Mouse (Mus musculus): ENCODE data around the gene Aox2. TPM values are rescaled to one million over a fixed set of nuclear protein-coding genes. Genes with fewer than 3 reads are reported as not detected.

Gene Aox2
- polyA plus RNA-seq, 1 experiment from 2014 or later: 0.02 TPM

- H3K9me3 ChIP-seq (ENCODE audit: low read length): no peaks in the 10 kb centered on the region
- no peaks in the 10 kb centered on the region for H3K36me3 ChIP-seq (ENCODE audit: insufficient read depth, low read length)
- 59% methylated on average over 10 of the region's 10 CpGs for WGBS
- no peaks in the 10 kb centered on the region for H3K27me3 ChIP-seq (replicated peaks; ENCODE audit: insufficient read depth, low read length)
- no peak overlapping the region for H3K27ac ChIP-seq (ENCODE audit: low read length)
- H3K4me1 ChIP-seq (ENCODE audit: insufficient read depth, low read depth, low read length): no peaks in the 10 kb centered on the region
- TF ChIP-seq CTCF (IDR thresholded peaks at IDR 0.05) (no peak), EP300 (IDR thresholded peaks at IDR 0.05) (no peak)
- ATAC-seq (peak; percentile 75), DNase-seq (ENCODE audit: low spot score) (peak; percentile 60)
- H3K4me3 ChIP-seq (ENCODE audit: low read depth, low read length): no peak overlapping the region
- H3K4me2 ChIP-seq (replicated peaks; ENCODE audit: low read depth, low read length): no peak overlapping the region
- H3K9ac ChIP-seq (replicated peaks; ENCODE audit: low read depth): no peak overlapping the region
Observed at GRCm38 (mm10) chr1:58257195-58257991, 20.7 kb upstream of the Aox2 start.

DNA sequence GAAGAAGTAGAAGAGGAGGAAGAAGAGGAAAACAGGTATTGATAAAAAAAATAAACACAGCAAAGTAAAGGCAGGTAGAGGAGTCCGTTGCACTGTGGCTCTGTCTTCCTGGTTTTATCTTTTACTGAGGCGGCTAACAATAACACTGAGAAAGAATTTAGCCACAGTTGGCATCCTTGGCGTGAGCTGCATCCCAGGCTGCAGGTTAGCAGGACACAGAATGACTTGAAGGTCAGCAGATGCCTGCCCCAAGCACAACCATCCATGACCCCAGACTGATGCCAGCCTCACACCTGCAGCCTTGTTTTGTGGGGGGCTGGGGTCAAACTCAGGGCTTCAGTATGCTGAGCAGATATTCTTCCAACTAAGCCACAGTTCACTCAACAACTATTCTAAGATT, 17.8 kb upstream of the Aox2 start:
- H3K9me3 ChIP-seq (ENCODE audit: low read length): no peaks in the 10 kb centered on the region
- H3K27me3 ChIP-seq (replicated peaks; ENCODE audit: insufficient read depth, low read length): no peaks in the 10 kb centered on the region
- H3K36me3 ChIP-seq (ENCODE audit: insufficient read depth, low read length): no peaks in the 10 kb centered on the region
- no peak overlapping the region for H3K27ac ChIP-seq (ENCODE audit: low read length)
- H3K9ac ChIP-seq (replicated peaks; ENCODE audit: low read depth): no peak overlapping the region
- H3K4me3 ChIP-seq (ENCODE audit: low read depth, low read length): no peak overlapping the region
- H3K4me1 ChIP-seq (ENCODE audit: insufficient read depth, low read depth, low read length): no peaks in the 10 kb centered on the region
- H3K4me2 ChIP-seq (replicated peaks; ENCODE audit: low read depth, low read length): no peak overlapping the region
- 37% methylated on average over 3 of the region's 3 CpGs for WGBS
- DNase-seq (ENCODE audit: low spot score): no peak
- TF ChIP-seq CTCF (IDR thresholded peaks at IDR 0.05) (no peak), EP300 (IDR thresholded peaks at IDR 0.05) (no peak)
- ATAC-seq: no peak

DNA sequence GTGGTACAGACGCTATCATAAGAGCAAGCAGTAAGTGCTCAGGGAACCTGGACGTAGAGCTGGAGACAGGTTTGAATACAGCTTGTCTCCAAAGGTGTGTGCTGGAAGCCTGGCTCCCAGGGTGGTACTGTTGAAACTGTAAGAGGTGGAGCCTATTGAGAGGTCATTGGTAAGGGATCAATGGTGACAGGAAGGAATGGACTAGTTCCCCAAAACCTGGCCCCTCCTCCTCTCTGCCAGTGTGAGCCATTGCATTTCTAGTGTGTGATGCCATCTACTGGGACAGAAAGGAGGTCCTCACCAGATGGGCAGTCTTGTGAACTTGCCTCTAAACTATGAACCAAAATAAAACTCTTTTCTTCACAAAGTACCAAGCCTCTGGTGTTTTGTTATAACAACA, 9.9 kb upstream of the Aox2 start:
- Histone ChIP-seq H3K4me2 (replicated peaks; ENCODE audit: low read depth, low read length) (no peak overlapping the region), H3K9me3 (ENCODE audit: low read length) (no peaks in the 10 kb centered on the region), H3K27me3 (replicated peaks; ENCODE audit: insufficient read depth, low read length) (no peaks in the 10 kb centered on the region), H3K36me3 (ENCODE audit: insufficient read depth, low read length) (no peaks in the 10 kb centered on the region), H3K4me3 (ENCODE audit: low read depth, low read length) (no peak overlapping the region), H3K4me1 (ENCODE audit: insufficient read depth, low read depth, low read length) (no peaks in the 10 kb centered on the region), H3K9ac (replicated peaks; ENCODE audit: low read depth) (no peak overlapping the region), H3K27ac (ENCODE audit: low read length) (no peak overlapping the region)
- TF ChIP-seq CTCF (IDR thresholded peaks at IDR 0.05): no peak
- no peak for TF ChIP-seq EP300 (IDR thresholded peaks at IDR 0.05)
- ATAC-seq (no peak), DNase-seq (ENCODE audit: low spot score) (no peak)
- 67% methylated on average over 2 of the region's 2 CpGs for WGBS

GRCm38 (mm10) chr1:58270807-58271569, 7.1 kb upstream of the Aox2 start:
- TF ChIP-seq CTCF (IDR thresholded peaks at IDR 0.05): peak; percentile 81
- TF ChIP-seq EP300 (IDR thresholded peaks at IDR 0.05): no peak
- no peak overlapping the region for H3K27ac ChIP-seq (ENCODE audit: low read length)
- H3K9me3 ChIP-seq (ENCODE audit: low read length): no peaks in the 10 kb centered on the region
- H3K27me3 ChIP-seq (replicated peaks; ENCODE audit: insufficient read depth, low read length): no peaks in the 10 kb centered on the region
- WGBS: 45% methylated on average over 6 of the region's 6 CpGs
- no peaks in the 10 kb centered on the region for H3K4me1 ChIP-seq (ENCODE audit: insufficient read depth, low read depth, low read length)
- no peak overlapping the region for H3K9ac ChIP-seq (replicated peaks; ENCODE audit: low read depth)
- no peak overlapping the region for H3K4me2 ChIP-seq (replicated peaks; ENCODE audit: low read depth, low read length)
- H3K36me3 ChIP-seq (ENCODE audit: insufficient read depth, low read length): no peaks in the 10 kb centered on the region
- H3K4me3 ChIP-seq (ENCODE audit: low read depth, low read length): no peak overlapping the region
- ATAC-seq (no peak), DNase-seq (ENCODE audit: low spot score) (peak; percentile 78)

DNA sequence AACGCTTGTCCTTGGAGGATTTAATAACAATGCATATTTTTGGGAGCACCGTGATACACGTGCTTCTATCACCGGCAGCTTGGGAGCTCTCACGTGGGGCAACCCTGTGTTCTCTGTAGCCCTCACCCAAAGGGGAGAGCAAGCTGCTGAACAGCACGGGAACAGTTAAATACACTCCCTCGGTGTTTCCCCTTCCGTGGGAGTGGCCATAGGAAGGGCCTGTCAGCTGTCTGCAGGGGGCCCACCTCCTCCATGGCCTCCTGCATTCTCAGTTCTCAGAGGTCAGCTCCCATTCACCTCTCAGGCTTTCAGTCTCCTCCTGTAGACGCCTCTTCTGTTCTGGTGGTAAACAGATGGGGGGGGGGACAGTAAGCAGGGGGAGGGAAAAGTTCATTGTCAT, 2.2 kb upstream of the Aox2 start:
- WGBS: 21% methylated on average over 9 of the region's 9 CpGs
- no peak for TF ChIP-seq EP300 (IDR thresholded peaks at IDR 0.05)
- Histone ChIP-seq H3K27ac (ENCODE audit: low read length) (no peak overlapping the region), H3K4me1 (ENCODE audit: insufficient read depth, low read depth, low read length) (no peaks in the 10 kb centered on the region), H3K27me3 (replicated peaks; ENCODE audit: insufficient read depth, low read length) (no peaks in the 10 kb centered on the region), H3K9ac (replicated peaks; ENCODE audit: low read depth) (no peak overlapping the region), H3K4me3 (ENCODE audit: low read depth, low read length) (no peak overlapping the region), H3K36me3 (ENCODE audit: insufficient read depth, low read length) (no peaks in the 10 kb centered on the region), H3K4me2 (replicated peaks; ENCODE audit: low read depth, low read length) (no peak overlapping the region), H3K9me3 (ENCODE audit: low read length) (no peaks in the 10 kb centered on the region)
- no peak for DNase-seq (ENCODE audit: low spot score)
- ATAC-seq: no peak

DNA sequence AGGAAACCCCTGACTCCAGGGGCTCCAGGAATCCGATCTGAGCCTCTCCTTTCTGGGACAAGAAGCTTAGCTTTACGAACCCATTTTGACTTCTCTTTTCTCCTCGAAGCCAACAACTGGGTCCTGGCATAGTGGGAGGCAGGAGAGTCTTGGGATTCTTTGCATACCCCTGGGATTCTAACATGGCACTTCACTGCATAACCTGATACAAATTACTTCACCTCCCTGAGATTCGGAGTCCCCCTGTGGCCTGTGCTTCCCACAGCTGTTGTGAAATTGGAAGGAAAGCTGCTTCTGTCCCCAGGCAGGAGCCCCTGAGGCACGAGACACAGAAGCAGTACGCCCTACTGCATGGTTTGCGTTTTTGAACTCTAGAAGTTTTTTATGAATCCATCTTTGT, 387 bp downstream of the Aox2 start:
- H3K27ac ChIP-seq (ENCODE audit: low read length): no peak overlapping the region
- no peak overlapping the region for H3K4me3 ChIP-seq (ENCODE audit: low read depth, low read length)
- H3K27me3 ChIP-seq (replicated peaks; ENCODE audit: insufficient read depth, low read length): no peaks in the 10 kb centered on the region
- WGBS: 68% methylated on average over 7 of the region's 7 CpGs
- no peaks in the 10 kb centered on the region for H3K36me3 ChIP-seq (ENCODE audit: insufficient read depth, low read length)
- H3K4me1 ChIP-seq (ENCODE audit: insufficient read depth, low read depth, low read length): no peaks in the 10 kb centered on the region
- DNase-seq (ENCODE audit: low spot score) (no peak), ATAC-seq (no peak)
- H3K9ac ChIP-seq (replicated peaks; ENCODE audit: low read depth): no peak overlapping the region
- H3K4me2 ChIP-seq (replicated peaks; ENCODE audit: low read depth, low read length): no peak overlapping the region
- H3K9me3 ChIP-seq (ENCODE audit: low read length): no peaks in the 10 kb centered on the region
- TF ChIP-seq EP300 (IDR thresholded peaks at IDR 0.05) (no peak), CTCF (IDR thresholded peaks at IDR 0.05) (no peak)

Measured in lung, postnatal 0 days (tissue).